Mouse (Mus musculus): ENCODE data around the gene Wsb2. TPM values are rescaled to one million over a fixed set of nuclear protein-coding genes. Genes with fewer than 3 reads are reported as not detected.
"Not testable (repeated sequence)": the region's sequence is repeated elsewhere in the genome, so short reads cannot be mapped to it uniquely, and the experiment has no call there.

Gene Wsb2
- total RNA-seq, 2 experiments from 2014 or later, result 98.6 to 98.9 TPM

DNA sequence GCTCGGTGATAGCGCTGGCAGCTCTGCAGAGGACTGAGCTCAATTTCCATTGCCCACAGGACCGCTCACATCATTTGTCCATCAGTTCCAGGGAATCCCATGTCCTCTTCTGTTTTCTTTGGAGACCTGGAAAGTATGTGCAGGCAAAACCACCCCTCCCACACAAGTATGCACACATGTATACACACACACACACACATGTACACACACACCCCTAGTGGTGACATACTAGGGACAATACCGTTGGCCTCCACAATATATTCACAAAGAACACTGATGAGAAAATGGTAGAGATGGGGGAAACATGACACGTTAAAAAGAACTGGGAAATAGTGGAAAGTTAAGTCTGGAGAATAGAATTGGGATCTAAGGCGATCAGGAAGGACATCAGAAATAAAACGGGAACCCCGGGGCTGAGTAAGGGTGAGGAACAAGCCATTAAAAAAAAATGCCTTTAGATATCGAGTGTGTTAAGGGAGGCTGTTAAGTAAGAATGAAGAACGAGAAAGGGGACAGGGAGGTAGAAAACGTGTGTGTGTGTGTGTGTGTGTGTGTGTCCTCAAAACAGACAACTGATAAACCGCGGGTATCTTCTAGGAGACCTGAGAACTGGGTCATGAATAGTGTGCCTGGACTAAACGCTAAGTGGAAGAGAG is 1.3 kb upstream of the Wsb2 start:
- intact Hi-C loops (cut with DNase I), result loop anchor here (2.0 kb wide), 1 partner anchor 37 kb away; the partner anchor contains the start of gene Vsig10
- DNase-seq (ENCODE audit: low spot score), result no peak

DNA sequence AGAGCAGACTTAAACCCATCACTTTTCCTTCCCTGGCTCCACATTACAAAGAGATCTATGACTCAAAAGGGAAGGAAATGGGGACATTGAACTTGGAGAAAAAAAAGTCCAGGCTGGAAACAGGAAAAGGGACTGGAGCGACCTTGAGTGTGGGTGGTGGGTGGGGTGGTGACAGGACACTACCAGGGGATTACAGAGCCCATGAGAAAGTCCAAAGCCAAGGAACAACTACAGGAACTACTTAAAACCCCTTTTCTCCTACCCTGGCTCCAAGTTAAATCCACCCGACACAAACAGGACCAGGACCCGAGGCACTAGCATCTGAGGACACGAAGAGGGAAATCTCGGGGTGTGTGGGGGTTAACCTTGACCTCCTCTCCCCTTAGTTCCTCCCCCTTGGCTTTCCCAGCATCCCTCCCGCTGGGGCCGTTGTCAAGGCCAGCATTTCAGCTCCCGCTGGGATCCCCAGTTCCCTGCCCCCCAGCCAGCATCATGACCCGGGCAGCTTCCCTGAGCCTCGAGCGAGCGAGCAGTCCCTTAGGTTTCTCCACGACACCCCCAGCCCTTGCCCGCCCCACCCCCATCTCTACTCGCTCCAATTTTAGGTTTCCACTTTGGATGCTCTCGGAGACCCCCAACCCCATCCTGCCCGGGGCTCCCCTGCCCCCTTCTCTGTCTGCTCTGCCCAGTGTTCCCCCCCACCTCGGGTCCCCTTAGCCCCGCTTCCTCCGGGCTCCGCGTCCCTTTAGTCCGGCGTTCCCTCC is 557 bp upstream of the Wsb2 start:
- DNase-seq (ENCODE audit: low spot score), result peak; percentile 53
- intact Hi-C loops (cut with DNase I), result loop anchor here (2.0 kb wide), 1 partner anchor 38 kb away; the partner anchor contains the start of gene Vsig10

DNA sequence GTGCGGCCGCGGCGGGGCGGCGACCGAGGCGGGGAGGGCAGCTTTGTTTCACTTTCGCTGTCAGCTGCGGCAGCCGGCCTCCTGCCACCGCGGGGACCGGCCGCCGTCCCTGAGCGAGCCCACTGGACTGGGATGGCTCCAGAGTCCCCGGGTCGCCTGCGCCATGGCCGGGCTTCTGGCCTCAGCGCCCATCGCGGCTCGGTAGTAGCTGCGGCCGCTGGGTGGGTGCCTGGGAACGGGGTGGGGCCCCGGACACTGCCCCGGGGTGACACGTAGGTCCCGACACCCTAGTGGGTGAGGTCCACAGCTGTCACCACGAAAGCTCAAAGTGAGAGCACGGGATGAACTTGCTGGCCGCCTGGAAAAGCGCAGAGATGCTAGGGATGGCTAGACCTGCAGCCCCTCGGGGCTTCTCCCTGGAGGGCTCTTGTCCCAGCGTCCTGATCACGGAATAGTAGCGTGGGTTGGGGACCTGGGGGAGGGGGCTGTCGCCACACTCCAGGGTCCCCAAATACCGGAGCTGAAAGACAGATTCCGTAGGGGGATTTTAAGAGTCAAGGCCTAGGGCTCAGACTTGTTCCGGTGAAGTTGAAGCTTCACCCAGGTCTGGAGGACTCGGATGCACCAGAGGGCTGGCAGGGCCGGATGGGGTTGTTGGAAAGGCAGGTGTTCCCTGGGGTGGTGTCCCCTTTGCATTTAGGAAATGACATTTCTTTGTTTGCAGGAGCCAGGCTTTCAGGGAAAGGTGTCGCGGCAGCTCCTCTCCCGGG is 559 bp downstream of the Wsb2 start:
- intact Hi-C loops (cut with DNase I), result loop anchor here (2.0 kb wide), 1 partner anchor 39 kb away; the partner anchor contains the start of gene Vsig10
- peak; percentile 49 for DNase-seq (ENCODE audit: low spot score)

DNA sequence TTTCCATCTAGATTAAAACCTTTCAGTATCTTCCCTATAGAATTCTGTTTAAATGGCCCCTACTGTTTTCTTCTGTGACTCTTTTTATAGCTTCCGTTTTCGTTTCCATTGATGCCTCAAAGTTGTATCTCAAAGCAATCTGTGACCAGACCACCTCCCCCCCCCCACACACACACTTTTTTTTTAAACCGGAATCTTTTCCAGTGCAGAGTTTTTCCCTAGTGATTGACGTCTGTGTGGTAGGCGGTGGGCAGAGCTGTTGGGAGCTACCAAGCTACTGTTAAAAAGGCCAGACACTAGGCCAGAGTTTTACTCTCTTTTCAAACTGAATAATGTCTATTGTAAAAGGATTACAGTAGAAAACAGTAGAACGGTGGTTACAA is 1.1 kb downstream of the Wsb2 start:
- DNase-seq (ENCODE audit: low spot score), result no peak
- intact Hi-C loops (cut with DNase I), result no loop called here

DNA sequence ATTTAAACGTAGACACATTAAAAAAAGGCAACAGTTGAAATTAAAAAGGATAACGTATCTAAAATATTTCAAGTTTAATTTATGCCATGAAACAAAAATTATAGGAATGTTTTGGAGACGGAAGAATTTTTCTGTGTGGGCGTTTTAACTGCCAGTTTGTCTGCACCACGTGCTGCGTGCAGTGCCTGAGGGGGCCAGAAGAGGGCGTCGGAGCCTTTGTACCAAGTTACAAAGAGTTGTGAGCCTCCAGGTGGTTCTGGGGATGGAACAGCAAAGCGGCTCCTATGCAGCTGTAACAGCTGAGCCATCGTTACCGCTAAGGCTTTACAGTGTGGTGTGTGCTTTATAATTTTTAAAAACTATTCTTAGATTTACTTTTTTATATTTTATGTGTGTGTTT is 1.6 kb downstream of the Wsb2 start:
- no peak for DNase-seq (ENCODE audit: low spot score)
- intact Hi-C loops (cut with DNase I), result no loop called here

DNA sequence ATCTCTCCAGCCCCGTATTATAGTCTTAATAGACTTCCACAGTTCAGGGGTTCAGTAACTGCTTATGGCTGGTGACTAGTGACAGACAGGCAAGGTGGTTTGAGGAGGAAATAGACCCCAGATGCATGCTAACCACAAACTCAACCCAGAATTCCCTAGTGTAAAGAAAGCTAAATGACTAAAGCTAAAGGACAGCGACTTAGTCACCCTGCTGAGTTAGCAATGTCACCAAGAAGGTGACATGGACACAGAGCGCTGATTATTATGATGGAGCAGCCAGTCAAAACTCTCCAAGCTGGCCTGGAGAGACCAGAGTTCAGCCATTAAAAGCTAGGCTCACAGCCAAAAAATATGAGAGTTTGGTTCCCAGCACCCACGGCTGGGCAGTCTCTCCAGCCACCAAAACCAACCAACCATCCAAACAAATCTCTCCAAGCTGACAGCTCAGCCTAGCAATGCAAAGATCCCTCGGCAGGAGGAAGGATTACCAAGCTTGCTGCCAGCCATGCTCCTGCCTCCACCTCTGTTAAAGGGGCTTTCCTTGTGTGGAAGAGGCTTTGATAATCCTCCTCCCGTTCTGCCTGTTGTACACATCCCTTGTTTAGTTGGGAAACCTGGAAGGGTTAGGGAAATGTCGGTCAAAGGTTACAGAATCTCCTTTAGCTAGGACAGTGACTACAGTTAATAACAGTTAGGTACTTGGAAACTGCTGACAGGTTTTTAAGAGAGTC is 2.6 kb downstream of the Wsb2 start:
- intact Hi-C loops (cut with DNase I), result no loop called here
- DNase-seq (ENCODE audit: low spot score), result no peak

DNA sequence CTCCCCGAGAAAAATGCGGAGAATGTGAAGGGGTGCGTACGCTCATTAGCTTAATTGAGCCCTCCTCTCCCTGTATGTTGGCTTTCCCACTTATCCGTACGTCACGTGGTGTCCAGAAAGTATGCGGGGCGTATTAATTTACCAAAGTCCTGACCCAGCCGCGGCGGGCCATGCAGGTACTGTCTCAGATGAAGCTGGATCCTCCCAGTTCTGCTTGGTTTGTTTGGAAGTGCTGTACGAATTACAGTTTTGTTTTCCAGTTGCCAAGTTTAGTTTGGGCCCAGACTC is 3.1 kb downstream of the Wsb2 start:
- DNase-seq (ENCODE audit: low spot score), result no peak
- intact Hi-C loops (cut with DNase I), result no loop called here

DNA sequence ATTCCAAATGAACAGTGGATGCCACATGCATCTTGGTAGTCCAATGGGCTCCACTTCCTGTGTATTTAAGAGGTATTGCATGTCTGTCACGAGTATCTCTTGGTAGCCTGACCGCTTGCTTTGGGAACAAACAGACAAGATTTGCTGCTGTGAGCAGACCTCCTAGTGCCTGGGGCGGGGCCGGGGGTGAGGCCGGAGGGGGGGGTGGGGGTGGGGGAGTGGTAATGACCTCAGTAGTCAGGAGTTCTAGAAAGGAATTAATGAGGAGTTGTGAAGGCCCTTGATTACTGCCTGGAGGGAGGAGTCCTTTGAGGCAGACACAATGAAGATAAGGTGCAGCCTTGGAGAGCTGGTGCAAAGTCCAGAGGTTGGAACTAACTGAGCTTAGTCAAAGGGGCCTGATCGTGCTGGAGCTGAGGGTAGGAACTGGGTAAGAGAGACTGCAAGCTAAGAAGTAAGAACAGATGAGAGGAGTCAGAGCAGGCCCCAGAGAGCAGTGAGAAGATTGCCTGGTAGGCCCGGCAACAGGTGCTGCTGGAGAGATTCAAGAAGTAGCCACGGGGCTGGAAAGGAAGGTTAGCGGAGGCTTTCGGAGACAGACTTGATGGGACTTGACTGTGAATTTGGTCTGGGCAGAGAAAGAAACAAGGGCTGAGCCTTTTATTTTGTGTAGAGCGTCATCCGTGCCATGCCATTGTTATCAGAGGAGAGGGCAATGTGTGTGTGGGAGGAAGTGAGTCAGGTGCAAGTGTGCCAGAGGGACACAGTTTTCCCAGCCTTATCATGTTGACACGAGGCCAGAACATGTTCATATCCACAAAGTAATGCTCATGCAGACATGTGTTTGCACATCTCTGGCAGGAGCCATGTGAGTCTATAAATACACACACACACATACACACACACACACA is 3.8 kb downstream of the Wsb2 start:
- intact Hi-C loops (cut with DNase I), result no loop called here
- DNase-seq (ENCODE audit: low spot score), result no peak

DNA sequence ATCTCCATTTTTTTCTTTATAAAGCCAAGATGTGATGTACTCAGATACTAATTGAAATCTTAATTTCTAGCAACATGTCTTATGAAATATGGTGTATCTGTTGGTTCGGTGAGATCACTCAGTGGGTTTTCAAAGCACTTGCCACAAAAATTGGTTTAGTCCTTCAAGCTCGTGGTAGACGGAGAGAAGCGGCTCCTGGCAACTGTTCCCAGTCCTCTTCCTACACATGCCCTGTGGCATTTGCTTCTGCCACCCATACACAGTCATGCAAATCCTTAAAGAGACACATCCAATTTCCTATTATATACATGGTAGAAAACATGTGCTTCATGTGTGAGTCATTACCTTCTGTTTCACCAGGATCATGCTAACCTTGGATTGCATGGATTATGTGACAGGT is 4.5 kb downstream of the Wsb2 start:
- intact Hi-C loops (cut with DNase I), result no loop called here
- DNase-seq (ENCODE audit: low spot score), result no peak

DNA sequence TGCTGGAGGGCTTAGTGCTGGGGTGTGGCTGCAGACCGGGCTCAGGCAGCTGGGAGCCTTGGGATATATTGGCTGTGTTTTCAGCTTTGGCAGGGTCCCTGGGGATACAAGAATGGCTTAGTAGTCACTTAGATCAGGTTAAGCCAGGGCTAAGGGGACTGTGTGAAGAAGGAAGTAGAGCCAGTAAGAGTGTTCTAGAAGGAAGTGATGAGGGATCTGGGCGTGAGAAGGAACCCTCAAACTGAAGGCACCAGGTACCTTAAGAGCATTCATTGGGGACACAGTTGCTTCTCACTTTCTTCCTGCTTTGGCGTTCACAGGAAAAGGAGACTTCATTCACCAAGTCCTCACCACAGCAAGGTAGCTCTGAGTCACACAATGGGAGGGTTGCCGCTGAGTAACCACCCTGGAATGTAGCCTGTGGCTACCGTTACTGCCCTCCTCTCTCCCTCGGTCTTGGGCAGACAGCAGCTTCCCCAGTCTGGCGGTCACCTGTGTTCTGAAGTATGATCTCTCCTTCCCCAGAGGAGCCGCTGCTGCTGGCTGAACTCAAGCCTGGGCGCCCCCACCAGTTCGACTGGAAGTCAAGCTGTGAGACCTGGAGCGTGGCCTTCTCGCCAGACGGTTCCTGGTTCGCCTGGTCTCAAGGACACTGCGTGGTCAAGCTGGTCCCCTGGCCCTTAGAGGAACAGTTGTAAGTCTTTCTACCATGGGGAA is 6.1 kb downstream of the Wsb2 start:
- intact Hi-C loops (cut with DNase I), result no loop called here

DNA sequence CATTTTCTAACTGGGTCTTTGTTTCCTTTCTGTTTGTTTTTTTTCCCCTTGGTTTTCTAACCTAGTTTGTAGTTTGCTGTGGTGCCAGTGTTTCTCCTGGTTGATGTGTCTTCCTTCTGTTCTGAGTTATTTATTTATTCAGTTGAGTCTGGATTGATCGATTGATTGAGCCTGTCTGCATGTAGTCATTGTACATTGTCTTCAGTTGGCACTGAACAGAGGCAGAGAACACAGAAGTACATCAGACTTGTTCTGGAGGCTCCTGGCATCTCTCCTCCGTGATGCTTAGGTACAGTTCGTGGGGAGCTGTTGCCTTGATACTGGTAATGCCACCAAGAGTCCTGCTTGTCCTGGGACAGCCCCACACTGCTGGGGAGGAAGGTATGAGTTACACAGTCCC is 7.7 kb downstream of the Wsb2 start:
- no peak for DNase-seq (ENCODE audit: low spot score)
- intact Hi-C loops (cut with DNase I), result no loop called here

More for the DNA sequence above, 6.1 kb downstream of the Wsb2 start:
- DNase-seq (ENCODE audit: low spot score), result no peak

DNA sequence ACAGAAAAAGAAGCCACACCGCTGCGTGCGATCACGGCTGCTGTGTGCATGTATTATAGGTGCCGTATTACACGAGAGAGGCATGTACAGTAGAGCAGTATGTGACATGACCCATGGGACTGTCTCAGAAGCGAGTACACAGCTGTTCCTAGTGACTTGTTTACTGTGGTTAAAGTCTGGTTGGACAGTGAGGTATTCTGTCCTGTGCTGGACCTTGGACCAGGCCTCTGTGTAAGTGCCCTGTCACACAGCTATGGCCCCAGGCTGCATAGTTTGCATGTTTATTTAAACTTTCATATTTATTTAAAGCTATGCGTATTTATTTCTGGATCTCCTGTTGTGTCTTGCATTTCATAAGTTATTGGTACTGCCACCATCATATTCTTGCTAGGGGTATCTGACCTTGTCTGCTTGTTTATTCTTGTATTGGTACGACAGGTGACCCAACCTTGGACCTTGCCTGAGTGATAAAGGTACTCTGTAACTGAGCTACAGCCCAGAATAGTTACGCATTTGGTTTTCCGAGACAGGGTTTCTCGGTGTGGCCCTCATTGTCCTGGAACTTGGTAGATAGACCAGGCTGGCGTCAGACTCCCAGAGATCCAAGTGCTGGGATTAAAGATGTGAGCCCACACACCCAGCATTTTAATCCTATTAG is 8.9 kb downstream of the Wsb2 start:
- DNase-seq (ENCODE audit: low spot score), result no peak
- intact Hi-C loops (cut with DNase I), result no loop called here

DNA sequence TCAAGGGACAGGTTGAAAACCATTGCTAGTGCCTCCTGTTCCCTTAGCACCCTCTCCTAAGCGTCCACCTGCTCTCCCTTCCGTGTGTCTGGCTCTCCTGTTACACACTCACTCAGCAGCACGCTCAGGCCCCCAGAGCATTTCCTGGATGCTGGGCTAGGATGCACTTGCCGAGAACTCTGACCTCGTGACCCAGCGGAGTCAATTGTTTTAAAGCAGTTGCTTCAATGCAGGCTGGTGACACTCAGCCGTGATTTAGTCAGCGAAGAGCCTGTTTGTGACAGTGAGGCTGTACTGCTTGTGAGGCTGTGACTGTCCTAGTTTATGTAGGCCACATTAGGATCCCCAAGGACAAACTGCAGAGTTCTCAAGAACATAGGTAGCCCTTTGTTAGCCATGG is 10.1 kb downstream of the Wsb2 start:
- no peak for DNase-seq (ENCODE audit: low spot score)
- intact Hi-C loops (cut with DNase I), result no loop called here

DNA sequence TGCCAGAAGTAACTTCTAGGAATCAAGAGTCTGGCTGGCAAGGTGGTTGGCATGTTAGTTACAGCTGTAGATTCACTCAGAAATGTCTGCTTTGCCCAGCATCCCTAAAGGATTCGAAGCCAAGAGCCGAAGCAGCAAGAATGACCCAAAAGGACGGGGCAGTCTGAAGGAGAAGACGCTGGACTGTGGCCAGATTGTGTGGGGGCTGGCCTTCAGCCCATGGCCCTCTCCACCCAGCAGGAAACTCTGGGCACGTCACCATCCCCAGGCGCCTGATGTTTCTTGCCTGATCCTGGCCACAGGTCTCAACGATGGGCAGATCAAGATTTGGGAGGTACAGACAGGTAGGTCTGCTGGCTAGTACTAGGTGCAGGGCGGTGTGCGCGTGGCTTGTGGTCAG is 13.5 kb downstream of the Wsb2 start:
- intact Hi-C loops (cut with DNase I), result no loop called here
- no peak for DNase-seq (ENCODE audit: low spot score)

DNA sequence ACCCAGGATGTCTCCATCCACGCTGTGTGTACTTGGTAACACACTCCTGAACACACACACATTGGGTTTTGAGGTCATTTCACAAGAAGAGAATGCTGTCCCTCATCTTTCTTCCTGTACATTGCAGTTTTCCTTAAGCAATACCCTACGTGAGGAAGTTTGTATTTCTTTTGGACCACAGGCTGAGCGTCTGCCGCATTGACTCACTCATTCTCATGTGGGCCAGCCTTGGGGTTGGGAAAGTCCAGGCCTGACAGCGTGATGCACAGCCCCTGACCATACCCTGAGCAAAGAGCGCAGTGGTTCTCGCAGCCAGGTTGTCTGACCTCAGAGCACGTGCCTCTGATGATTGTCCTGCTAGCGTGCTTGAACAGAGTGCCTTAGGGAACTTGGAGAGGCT is 16.3 kb downstream of the Wsb2 start:
- DNase-seq (ENCODE audit: low spot score), result no peak
- intact Hi-C loops (cut with DNase I), result no loop called here

DNA sequence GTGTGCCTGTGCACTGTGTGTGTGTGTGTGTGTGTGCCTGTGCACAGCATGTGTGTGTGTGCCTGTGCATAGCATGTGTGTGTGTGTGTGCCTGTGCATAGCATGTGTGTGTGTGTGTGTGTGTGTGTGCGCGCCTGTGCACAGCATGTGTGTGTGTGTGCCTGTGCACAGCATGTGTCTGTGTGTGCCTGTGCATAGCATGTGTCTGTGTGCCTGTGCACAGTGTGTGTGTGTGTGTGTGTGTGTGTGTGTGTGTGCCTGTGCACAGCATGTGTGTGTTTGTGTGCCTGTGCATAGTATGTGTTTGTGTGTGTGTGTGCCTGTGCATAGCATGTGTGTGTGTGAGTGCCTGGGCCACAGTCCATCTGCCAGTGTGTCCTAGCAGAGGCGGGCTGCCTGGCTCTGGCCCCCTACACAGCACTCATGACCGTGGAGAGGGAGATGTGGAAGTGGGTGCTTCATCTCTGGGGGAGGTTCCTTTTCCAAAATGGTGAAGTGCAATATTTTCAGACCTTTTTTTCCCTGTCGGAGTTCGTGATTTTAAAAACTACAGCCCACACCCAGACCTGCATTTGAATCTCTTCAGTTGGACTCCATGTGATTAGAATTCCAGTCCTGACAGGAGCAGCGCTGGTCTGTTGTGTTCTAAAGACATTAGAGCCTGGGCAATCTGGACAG is 17.4 kb downstream of the Wsb2 start:
- intact Hi-C loops (cut with DNase I), result no loop called here
- no peak for DNase-seq (ENCODE audit: low spot score)

DNA sequence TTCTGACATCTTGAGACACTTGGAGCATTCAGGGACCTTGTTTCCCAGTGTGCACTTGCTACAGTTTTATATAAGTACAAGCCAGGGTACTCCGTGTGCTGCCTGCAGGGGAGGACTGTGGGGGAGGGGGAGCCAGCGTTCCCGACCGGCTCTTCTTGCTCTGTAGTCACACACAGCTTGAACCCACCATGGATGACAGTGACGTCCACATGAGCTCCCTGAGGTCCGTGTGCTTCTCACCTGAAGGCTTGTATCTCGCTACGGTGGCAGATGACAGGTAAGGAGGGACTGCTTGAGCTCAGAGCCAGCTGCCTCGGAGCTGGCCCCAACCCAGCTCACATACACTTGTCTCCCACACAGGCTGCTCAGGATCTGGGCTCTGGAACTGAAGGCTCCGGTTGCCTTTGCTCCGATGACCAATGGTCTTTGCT is 19.2 kb downstream of the Wsb2 start:
- intact Hi-C loops (cut with DNase I), result no loop called here
- DNase-seq (ENCODE audit: low spot score), result no peak

DNA sequence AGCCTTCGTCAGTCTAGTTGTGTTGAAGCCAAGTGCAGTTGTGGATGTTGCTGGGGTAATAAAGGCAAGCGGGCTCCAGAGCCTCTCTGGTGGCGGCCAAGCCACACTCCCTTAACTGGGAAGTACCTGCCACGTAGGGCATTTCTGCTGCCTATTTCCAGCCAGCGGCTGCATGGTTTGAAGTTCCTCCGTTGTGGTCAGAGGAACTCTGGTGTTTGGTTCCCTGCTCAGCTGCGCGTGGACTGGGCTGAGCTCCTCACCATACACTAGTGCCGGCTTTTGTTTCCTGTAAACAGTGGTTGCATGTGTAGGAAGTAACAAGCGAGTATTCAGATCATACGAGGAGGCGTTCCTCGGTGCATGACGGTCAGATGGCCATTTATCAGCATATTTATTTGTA is 20.6 kb downstream of the Wsb2 start:
- DNase-seq (ENCODE audit: low spot score); intact Hi-C loops (cut with DNase I): not testable (repeated sequence)
